Mouse (Mus musculus): ENCODE measurements around the gene Fam136a. TPM values are rescaled to one million over a fixed set of nuclear protein-coding genes. Genes with fewer than 3 reads are reported as not detected.
A peak's percentile ranks its signal among the peaks of the same experiment; 100 is the strongest.

Fam136a gene
- 118 and 120 TPM in 2 replicates for polyA plus RNA-seq (2016; fragmentation: Nextera tagmentation; extraction: Ambion mirVana)

DNA sequence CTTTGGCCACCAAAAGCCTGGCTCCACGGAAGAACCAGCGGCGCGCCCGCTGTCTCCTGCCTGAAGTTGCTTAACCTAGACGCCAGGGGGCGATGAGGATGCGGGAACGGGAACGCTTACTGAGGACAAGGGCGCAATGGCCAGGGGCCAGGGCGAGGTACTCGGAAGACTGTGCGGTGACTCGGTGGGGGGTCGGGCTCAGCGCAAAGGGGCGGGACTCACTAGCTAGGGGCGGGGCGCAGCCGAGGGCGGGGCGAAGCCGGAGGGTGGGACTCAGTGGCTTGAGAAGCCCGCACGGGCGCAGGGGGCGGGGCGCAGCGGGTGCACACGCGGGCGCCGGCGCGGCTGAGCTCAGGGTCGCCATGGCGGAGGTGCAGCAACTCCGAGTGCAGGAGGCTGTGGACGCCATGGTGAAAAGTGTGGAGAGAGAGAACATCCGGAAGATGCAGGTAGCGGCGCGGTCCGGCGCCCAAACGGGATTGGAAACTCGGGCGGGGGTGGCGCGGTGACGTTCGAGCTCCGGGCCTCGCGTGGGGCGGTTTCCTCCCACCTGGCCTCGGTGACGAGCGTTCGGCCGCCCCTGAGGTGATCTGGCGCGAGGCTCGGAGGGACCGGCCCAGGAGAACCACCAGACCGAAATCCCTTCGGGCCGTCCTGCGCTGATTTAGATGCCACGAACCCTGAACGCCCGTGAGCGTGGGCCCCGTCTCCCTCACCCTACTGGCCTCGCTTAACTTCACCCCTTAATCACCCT, at the start of gene Fam136a:
Gene Fam136a (plus strand): TSS at position 276 of the 754 bp plus-strand sequence.
- peak within 1 kb of the TSS; percentile 71 for H3K4me3 ChIP-seq
- H3K9ac ChIP-seq (replicated peaks), result peak within 1 kb of the TSS; percentile 83
- peaks cover 18% of the 10 kb centered on the region for H3K4me1 ChIP-seq
- peaks cover 10% of the 10 kb centered on the region; the same call in 1 of the 2 replicates for H3K36me3 ChIP-seq
- no peaks in the 10 kb centered on the region for H3K9me3 ChIP-seq
- peak; percentile 95 for ATAC-seq (ENCODE audit: low FRiP score, low read depth)
- no peaks in the 10 kb centered on the region for H3K27me3 ChIP-seq
- WGBS, result under 1% methylated on average over 73 of the region's 76 CpGs
- H3K27ac ChIP-seq (replicated peaks), result peak within 1 kb of the TSS; percentile 78
- peak within 1 kb of the TSS; percentile 82 for H3K4me2 ChIP-seq (replicated peaks)

DNA sequence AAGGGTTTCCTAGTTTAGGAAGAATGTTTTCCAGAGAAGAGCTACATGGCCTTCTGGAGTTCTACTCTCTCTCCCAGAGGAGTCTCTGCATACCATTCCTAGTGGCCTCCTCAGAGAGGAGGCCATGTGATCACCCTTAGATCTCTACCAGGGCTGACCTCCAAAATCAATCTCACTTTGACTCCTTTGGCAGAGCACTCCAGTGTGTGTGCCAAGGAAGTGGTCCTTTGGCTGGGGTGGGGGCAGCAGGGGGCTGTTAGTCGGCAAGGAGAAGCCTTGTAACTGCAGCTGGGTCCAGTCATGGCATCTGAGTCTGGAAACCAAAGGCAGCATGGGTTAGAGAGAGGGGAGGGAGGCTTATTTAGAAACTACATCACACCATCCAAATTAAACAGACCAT, 48.4 kb upstream of the Fam136a start:
- H3K27me3 ChIP-seq, result no peaks in the 10 kb centered on the region
- no peak overlapping the region for H3K4me3 ChIP-seq
- H3K9ac ChIP-seq (replicated peaks), result no peak overlapping the region
- H3K36me3 ChIP-seq, result no peaks in the 10 kb centered on the region
- no peak overlapping the region for H3K27ac ChIP-seq (replicated peaks)
- H3K9me3 ChIP-seq, result no peaks in the 10 kb centered on the region
- ATAC-seq (ENCODE audit: low FRiP score, low read depth), result no peak
- no peaks in the 10 kb centered on the region for H3K4me1 ChIP-seq
- WGBS, result 65% methylated on average over 1 of the region's 1 CpGs
- H3K4me2 ChIP-seq (replicated peaks), result no peak overlapping the region

DNA sequence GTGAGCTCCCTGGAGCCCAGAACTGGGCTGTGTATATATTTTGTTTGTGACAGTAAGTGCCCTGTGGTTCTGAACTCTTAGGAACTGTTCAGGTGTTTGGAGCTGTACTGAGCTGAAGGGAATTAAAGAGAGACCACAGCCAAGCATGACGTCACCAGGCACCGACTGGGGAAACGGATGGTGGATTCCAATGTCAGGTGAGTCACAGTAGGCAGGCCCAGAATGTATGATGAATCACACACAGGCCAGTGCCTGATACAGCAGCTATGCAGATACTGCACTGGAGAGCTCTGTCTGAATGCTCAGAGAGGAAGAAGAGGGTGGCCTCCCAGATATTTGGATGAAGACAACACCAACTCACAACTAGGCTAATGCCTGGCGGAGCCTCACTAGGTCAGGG, 46.6 kb upstream of the Fam136a start:
- no peak for ATAC-seq (ENCODE audit: low FRiP score, low read depth)
- 84% methylated on average over 4 of the region's 4 CpGs for WGBS

DNA sequence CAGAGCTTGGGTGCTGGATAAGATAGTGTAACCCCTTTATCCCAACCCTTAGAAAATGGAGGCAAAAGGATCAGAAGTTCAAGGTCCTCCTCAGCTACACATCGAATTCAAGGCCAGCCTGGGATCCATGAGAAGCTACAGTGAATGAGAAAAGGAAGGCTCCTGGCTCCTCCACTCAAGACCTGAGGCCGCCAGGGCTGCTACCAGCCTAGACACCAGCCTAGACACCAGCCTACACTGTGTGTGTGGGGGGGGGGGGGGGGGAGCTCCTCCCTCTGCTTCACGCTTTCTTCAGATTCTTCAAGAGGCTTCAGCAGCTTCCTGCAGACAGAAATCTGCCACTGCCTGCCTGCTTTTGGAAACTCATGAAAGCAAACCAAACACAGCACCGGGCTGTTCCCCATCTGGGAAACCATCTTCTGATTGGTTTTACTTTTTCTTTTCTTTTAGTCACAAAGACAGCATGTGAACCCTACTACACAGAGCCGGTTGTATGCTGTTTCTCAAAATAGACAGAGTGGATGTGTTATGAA, 43.3 kb upstream of the Fam136a start:
- no peaks in the 10 kb centered on the region for H3K9me3 ChIP-seq
- no peaks in the 10 kb centered on the region for H3K36me3 ChIP-seq
- H3K4me2 ChIP-seq (replicated peaks), result no peak overlapping the region
- no peak for ATAC-seq (ENCODE audit: low FRiP score, low read depth)
- no peak overlapping the region for H3K4me3 ChIP-seq
- no peak overlapping the region for H3K27ac ChIP-seq (replicated peaks)
- no peak overlapping the region for H3K9ac ChIP-seq (replicated peaks)
- 83% methylated on average over 5 of the region's 5 CpGs for WGBS
- H3K4me1 ChIP-seq, result no peaks in the 10 kb centered on the region
- no peaks in the 10 kb centered on the region for H3K27me3 ChIP-seq

More for the DNA sequence above, 46.6 kb upstream of the Fam136a start:
- Histone ChIP-seq H3K27ac (replicated peaks) (no peak overlapping the region), H3K9me3 (no peaks in the 10 kb centered on the region), H3K4me3 (no peak overlapping the region), H3K36me3 (no peaks in the 10 kb centered on the region), H3K9ac (replicated peaks) (no peak overlapping the region), H3K27me3 (no peaks in the 10 kb centered on the region), H3K4me2 (replicated peaks) (no peak overlapping the region), H3K4me1 (no peaks in the 10 kb centered on the region)

DNA sequence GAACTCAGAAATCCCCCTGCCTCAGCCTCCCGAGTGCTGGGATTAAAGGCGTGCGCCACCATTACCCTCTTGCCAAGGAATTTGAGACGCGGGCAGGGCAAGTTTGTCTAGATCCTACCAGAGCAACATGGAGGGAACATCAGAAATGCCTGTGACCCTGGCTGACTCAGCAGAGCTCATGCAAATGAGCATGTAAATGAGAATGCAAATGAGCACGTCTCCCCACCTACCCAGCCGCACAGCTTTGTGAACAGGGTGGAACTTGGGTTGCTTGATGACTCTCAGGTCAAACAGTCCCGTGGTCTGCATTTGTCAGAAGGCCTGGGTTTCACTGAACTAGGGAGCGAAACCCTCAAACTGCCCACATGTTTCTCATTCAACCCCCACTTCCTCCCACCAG, 42.5 kb upstream of the Fam136a start:
- H3K27ac ChIP-seq (replicated peaks), result no peak overlapping the region
- no peak overlapping the region for H3K9ac ChIP-seq (replicated peaks)
- H3K9me3 ChIP-seq, result no peaks in the 10 kb centered on the region
- H3K4me3 ChIP-seq, result no peak overlapping the region
- WGBS, result 91% methylated on average over 9 of the region's 9 CpGs
- no peaks in the 10 kb centered on the region for H3K27me3 ChIP-seq
- no peak overlapping the region for H3K4me2 ChIP-seq (replicated peaks)
- no peak for ATAC-seq (ENCODE audit: low FRiP score, low read depth)
- no peaks in the 10 kb centered on the region for H3K36me3 ChIP-seq
- H3K4me1 ChIP-seq, result no peaks in the 10 kb centered on the region

DNA sequence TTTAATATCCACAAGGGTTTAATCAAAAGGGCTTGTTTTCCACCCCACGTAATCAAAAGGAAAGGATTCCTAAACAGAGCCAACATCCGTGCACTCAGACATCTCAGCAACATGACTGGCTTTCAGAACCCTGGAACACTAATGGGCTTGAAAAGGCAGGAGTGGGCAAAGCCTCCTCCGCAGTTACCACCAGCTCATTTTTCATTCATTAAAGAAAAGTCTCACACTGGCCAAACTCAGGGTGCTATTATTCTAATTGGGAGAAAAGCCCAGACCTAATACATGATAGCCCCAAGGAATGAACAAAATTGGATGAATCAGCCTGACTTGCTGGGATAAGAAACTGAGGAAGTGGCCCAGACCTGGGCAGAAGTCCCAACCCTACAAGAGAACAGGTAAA, 41.0 kb upstream of the Fam136a start:
- Histone ChIP-seq H3K4me1 (no peaks in the 10 kb centered on the region), H3K4me2 (replicated peaks) (no peak overlapping the region), H3K36me3 (no peaks in the 10 kb centered on the region), H3K27me3 (no peaks in the 10 kb centered on the region), H3K9ac (replicated peaks) (no peak overlapping the region), H3K4me3 (no peak overlapping the region), H3K27ac (replicated peaks) (no peak overlapping the region), H3K9me3 (no peaks in the 10 kb centered on the region)
- 86% methylated on average over 3 of the region's 3 CpGs for WGBS
- ATAC-seq (ENCODE audit: low FRiP score, low read depth), result no peak

DNA sequence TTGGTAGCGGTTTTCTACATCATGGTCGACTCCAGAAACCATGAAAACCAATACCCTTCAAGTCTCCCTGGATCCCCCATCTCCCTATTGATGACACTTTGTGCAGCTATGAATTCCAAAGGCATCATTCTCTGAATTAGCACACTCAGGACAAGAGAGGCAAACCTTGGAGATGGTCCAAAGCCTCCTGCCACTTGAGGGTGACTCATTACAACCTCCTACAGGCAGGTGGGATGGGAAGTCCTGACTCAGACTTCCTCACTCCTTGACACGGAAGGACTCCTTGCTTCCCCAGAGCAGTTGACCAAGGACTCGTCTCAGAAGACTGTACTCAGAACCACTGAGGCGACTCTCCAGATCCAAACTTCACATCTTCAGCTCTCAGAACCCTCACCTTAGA, 39.8 kb upstream of the Fam136a start:
- Histone ChIP-seq H3K27ac (replicated peaks) (no peak overlapping the region), H3K4me2 (replicated peaks) (no peak overlapping the region), H3K36me3 (no peaks in the 10 kb centered on the region), H3K9me3 (0 out of 2 replicates have a peak, but pooled peaks cover 5% of the 10 kb centered on the region), H3K4me1 (no peaks in the 10 kb centered on the region), H3K27me3 (no peaks in the 10 kb centered on the region), H3K4me3 (no peak overlapping the region), H3K9ac (replicated peaks) (no peak overlapping the region)
- 87% methylated on average over 5 of the region's 5 CpGs for WGBS
- ATAC-seq (ENCODE audit: low FRiP score, low read depth), result no peak

DNA sequence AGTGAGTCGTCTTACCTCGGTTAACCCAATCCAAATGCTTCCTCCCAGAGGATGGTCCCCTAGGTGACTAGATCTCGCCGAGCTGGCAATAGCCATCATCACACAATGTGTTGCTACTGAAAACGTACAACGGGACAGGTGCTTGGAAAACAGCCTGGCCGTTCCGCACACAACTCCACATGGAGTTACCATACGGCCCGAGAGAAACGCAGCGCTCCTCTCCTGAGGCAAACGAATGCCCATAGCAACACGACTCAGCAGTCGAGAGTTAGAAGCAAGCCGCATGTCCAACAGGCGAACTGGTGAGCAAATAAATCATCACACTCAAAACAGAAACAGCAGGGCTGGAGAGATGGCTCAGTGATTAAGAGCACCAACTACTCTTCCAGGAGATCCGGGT, 38.6 kb upstream of the Fam136a start:
- Histone ChIP-seq H3K27me3 (no peaks in the 10 kb centered on the region), H3K9ac (replicated peaks) (no peak overlapping the region), H3K4me1 (no peaks in the 10 kb centered on the region), H3K9me3 (0 out of 2 replicates have a peak, but pooled peaks cover 5% of the 10 kb centered on the region), H3K36me3 (no peaks in the 10 kb centered on the region), H3K27ac (replicated peaks) (no peak overlapping the region), H3K4me3 (no peak overlapping the region), H3K4me2 (replicated peaks) (no peak overlapping the region)
- ATAC-seq (ENCODE audit: low FRiP score, low read depth), result no peak
- WGBS, result 90% methylated on average over 18 of the region's 18 CpGs

DNA sequence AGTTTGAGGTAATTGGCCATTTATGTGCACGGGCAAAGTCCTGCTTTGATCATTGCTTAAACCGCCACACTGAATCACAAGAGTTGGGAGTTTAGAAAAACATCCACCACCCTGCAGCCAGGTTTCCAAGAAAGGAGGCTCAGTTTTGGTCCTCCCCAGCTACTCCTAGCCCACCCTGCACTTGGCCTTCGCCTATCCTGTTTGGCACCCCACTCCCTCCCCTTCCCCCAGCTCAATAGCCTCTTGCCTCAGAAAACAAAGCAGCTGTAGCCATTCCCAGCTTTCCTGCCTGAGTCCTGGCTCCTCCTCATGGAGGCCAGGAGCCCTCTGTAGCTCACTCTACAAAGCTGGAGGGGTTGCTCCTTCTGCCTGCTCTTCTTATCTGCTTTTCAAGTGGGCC, 37.1 kb upstream of the Fam136a start:
- no peaks in the 10 kb centered on the region for H3K4me1 ChIP-seq
- no peak for ATAC-seq (ENCODE audit: low FRiP score, low read depth)
- H3K4me3 ChIP-seq, result no peak overlapping the region
- H3K9ac ChIP-seq (replicated peaks), result no peak overlapping the region
- H3K27me3 ChIP-seq, result no peaks in the 10 kb centered on the region
- no peak overlapping the region for H3K4me2 ChIP-seq (replicated peaks)
- H3K36me3 ChIP-seq, result no peaks in the 10 kb centered on the region
- H3K27ac ChIP-seq (replicated peaks), result no peak overlapping the region
- 74% methylated on average over 3 of the region's 3 CpGs for WGBS
- H3K9me3 ChIP-seq, result peaks cover 5% of the 10 kb centered on the region; the same call in 1 of the 2 replicates

DNA sequence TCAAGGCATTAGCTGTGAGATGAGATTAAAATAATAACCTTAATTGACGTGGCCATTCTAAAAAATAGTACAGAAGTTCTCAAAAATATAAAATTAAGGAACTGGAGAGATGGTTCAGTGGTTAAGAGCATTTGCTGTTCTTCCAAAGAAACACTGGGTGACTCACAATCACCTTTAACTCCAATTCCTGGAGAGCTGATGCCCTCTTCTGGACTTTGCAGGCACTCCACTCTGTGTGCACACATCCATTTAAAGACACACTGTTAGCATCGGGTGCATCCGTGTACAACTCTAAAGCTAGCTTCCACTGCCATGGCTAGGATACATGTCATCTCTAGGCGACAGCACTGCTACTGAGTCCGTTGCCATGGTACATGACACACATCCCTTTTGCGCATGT, 35.5 kb upstream of the Fam136a start:
- Histone ChIP-seq H3K4me3 (no peak overlapping the region), H3K4me1 (no peaks in the 10 kb centered on the region), H3K4me2 (replicated peaks) (no peak overlapping the region), H3K27ac (replicated peaks) (no peak overlapping the region), H3K27me3 (no peaks in the 10 kb centered on the region), H3K9ac (replicated peaks) (no peak overlapping the region), H3K9me3 (peaks cover 5% of the 10 kb centered on the region; the same call in 1 of the 2 replicates), H3K36me3 (no peaks in the 10 kb centered on the region)
- no peak for ATAC-seq (ENCODE audit: low FRiP score, low read depth)
- WGBS, result 95% methylated on average over 6 of the region's 6 CpGs

DNA sequence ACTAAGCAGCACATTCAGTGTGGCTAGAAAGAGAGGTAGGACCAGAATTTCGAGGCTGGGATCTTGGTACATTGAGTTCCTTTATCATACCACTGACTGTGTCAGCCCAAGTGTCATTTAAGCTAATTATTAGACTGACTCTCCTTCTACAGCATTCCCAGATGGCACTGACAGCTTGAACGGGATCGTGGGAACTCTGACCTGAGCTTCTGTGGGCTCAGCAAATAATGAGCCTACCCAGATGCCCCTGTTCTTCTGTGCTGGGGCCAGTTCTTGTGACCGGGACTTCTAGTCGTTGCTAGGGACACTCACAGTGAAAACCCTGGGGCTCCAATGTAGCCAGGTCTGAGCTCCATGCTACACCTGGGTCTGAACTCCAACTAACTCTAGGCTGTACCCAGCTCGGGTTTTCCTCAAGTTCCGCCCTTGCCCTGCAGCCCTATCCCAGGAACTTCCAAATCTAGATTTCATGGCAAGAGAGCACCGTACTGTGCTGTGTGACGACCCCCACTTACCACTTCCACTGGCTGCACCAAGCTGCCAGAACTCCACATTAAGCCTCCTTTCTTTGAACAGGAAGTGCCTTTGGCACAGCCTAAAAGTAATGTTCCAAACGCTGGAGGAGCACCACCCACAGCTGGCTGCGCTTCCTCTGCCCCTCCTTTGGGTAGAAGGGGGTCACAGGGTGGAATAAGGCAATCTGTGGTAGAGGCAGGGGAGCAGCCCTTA, 30.2 kb upstream of the Fam136a start:
- H3K4me1 ChIP-seq, result no peaks in the 10 kb centered on the region
- 79% methylated on average over 11 of the region's 11 CpGs for WGBS

DNA sequence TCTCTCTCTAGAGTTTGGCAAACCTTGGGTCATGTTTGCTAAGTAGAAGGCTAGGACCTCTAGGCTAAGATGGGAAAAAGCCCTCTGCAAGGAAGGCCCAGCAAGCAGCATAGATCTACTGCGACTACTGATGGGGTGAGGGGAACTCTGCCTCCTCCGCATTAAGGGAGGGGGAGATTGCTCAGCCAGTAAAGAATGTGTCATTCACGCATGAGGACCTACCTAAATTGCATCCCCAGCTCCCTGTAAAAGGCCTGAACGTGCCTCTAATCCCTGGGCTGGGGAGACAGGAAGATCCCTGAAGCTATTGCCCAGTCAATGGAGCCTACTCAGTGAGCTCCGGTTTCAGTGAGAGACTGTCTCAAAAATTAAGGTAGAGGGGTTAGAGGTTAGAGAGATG, 29.6 kb upstream of the Fam136a start:
- no peaks in the 10 kb centered on the region; the same call in 1 of the 2 replicates for H3K9me3 ChIP-seq
- no peak for ATAC-seq (ENCODE audit: low FRiP score, low read depth)

More for the DNA sequence above, 30.2 kb upstream of the Fam136a start:
- Histone ChIP-seq H3K4me3 (no peak overlapping the region), H3K9me3 (no peaks in the 10 kb centered on the region; the same call in 1 of the 2 replicates), H3K9ac (replicated peaks) (no peak overlapping the region), H3K27me3 (no peaks in the 10 kb centered on the region), H3K36me3 (no peaks in the 10 kb centered on the region), H3K27ac (replicated peaks) (no peak overlapping the region), H3K4me2 (replicated peaks) (no peak overlapping the region)
- ATAC-seq (ENCODE audit: low FRiP score, low read depth), result no peak

More for the DNA sequence above, 29.6 kb upstream of the Fam136a start:
- Histone ChIP-seq H3K4me2 (replicated peaks) (no peak overlapping the region), H3K36me3 (no peaks in the 10 kb centered on the region), H3K9ac (replicated peaks) (no peak overlapping the region), H3K27me3 (no peaks in the 10 kb centered on the region), H3K4me1 (no peaks in the 10 kb centered on the region), H3K27ac (replicated peaks) (no peak overlapping the region), H3K4me3 (no peak overlapping the region)
- WGBS, result 70% methylated on average over 5 of the region's 5 CpGs

All from midbrain, embryonic 12.5 days (tissue).